Mouse (Mus musculus) brain, embryonic 14.5 days (tissue): Measurements from ENCODE around the gene Ppara.

Experiments used
- CTCF ChIP-seq: fragments of 200-500 bp; IDR thresholded peaks from 2 replicates; pipeline ENCODE4 v1.5.1; 2012; ENCODE audit warnings: inconsistent platforms, mild to moderate bottlenecking, moderate library complexity, borderline replicate concordance; ENCODE audit not compliant: insufficient read depth, insufficient read length; ENCODE audit errors: extremely low read depth
- POLR2A ChIP-seq: fragments of 200-500 bp; IDR thresholded peaks from 2 replicates; pipeline ENCODE4 v1.6.1; 2012; ENCODE audit warnings: mild to moderate bottlenecking, inconsistent platforms, borderline replicate concordance; ENCODE audit not compliant: poor library complexity, insufficient read depth, insufficient read length, severe bottlenecking; ENCODE audit errors: extremely low read depth

DNA sequence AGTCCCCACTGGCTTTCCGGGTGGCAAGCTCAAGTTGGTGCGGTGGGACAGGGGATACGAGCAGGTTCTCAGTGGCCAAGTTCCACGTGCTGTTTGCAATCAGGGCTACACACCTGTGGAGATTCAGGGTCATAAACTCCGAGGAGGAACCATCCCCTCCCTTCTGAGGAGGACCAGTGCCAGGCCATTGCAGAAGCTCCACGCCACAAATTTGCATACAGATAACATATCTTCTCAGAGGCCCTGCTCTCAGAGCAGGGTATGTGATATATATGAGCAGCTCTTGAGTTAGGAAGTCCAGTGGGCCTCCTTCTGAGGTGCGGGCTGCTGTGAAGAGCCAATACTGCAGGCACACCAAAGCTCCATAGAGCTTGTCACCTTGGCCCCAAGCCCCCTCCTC, 15.8 kb upstream of the Ppara start:
- TF ChIP-seq POLR2A (no peak), CTCF (no peak)
